Mouse (Mus musculus): Measurements from ENCODE around the gene Myom1.

Myom1 gene

DNA sequence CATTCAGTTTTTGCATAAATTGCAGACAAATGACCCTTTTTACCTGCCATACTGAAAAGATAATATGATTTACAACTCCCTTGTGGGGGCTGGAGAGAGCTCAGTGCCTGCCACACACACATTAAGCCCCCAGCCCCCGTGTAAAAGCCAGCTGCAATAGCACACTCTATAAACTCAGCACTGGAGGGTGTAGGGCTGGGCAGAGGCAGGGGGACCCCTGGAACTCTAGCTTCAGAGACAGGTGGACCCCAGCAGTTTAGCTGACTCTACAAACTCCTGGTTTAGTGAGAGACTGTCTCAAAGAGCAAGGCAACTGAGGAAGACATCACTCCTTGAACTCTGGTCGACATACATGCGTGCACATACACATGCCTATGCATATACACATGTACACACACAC, 55.3 kb downstream of the Myom1 start:
- DNase-seq (ENCODE audit: low spot score in 2 of 2), result no peak

DNA sequence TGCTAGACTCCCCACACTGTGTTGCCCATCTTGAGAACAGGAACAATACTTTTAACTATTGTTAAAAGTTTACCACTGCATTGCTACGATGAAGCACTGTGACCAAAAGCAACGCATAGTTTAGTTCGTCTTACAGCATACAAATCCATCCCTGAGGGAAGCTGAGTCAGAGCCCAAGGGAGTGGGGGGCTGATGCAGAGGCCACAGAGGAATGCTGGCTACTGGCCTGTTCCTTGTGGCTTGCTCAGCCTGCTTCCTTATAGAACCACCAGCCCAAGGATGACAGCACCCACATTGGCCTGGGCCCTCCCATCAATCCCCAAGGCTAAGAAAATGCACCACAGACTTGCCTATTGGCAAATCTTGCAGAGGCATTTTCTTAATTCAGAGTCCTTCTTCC, 56.8 kb downstream of the Myom1 start:
- no peak for DNase-seq (ENCODE audit: low spot score in 2 of 2)

DNA sequence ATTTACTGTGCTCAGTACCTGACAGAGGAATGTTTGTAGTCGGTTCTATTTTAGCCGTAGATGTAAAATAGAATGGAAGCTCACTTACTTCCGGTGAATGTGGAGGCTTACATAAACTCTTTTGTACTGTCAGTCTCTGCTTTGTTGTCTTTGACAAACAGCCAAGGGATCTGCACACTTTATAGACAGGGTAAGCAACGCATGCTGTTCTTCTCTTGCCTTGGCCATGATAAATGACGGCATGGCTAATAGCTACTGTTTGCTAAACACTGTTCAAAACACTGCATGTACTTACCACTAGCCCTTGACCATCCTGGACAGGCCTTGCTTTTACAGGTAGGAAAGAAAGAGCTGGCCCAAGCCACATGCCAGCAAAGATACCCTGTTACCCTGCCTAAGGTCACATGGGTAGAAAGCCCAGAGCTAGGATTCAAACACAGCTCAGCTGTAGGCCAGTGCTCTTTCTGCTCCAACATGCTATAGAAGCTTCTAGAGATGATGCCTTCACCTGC, 59.7 kb downstream of the Myom1 start:
- no peak for DNase-seq (ENCODE audit: low spot score in 2 of 2)

DNA sequence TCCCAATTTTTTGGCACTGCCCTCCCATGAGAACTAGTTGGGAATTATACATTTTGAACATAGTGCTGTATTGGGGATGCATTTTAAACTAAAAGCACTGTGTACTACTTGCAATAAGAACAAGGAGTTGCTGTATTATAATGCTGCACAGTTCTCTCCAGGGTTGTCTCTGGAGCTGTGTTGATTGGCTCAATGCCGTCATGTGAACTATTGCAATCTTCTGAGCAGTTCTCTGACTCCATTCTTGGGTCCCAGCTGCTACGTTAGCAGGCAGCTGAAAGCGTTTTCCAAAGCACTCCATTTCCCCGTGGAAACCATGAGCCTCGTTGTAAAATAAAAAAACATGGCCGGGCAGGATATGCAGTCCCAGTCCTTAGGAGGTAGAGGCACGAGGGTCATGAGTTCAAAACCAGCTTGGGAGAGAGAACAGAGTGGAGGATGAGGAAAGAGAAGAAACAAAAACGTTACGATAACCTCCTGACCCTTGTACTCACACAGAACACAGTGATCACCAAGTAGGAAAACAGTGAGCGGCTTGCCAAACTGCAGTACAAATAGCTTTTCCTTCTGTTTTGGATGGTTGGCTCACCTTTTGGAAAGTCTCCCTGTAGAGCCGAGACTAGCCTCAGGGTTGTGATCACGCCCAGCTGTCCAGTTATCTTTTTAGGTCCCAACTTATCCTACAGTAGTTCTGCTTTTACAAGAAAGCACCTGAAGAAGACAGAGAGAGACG, 60.6 kb downstream of the Myom1 start:
- DNase-seq (ENCODE audit: low spot score in 2 of 2), result no peak

DNA sequence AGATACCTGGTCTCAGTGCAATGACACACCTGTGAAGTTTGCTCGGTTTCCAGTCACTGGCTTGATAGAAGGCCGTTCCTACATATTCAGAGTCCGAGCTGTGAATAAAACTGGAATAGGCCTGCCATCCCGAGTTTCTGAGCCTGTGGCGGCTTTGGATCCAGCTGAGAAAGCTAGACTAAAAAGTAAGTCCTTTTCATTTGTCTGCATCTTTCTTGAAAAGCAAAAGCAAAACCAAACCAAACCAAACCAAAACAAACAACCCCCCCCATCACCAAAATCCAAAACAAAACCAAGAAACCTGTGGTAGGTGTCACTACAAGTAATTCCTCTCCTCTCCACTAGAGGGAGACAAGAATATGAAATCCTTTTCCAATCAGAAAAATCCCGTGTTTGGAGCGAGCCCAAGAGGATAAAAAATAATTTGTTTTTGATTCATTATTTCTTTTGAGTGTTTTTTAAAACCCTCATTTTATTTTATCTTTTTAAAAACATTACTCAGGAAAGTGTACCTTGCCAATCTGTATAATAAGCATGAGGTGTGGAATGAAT, 62.1 kb downstream of the Myom1 start:
- DNase-seq (ENCODE audit: low spot score in 2 of 2), result no peak

DNA sequence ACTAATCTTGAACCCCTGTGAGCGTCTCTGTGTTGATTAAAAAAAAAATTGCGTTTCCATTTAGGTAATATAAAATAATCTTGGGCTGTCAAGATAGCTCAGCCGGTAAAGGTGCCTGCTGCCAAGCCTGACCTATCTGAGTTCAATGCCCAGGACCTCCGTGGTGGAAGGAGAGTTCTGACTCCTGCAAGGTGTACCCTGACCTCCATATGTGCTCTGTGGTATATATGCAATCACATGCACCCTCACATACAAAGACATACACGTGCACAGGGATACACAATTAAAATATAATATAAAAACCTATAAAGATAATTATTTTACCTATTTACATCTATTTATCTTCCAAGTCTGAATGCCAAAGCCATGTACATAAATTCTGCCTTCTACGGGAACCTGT, 62.7 kb downstream of the Myom1 start:
- DNase-seq (ENCODE audit: low spot score in 2 of 2), result no peak

DNA sequence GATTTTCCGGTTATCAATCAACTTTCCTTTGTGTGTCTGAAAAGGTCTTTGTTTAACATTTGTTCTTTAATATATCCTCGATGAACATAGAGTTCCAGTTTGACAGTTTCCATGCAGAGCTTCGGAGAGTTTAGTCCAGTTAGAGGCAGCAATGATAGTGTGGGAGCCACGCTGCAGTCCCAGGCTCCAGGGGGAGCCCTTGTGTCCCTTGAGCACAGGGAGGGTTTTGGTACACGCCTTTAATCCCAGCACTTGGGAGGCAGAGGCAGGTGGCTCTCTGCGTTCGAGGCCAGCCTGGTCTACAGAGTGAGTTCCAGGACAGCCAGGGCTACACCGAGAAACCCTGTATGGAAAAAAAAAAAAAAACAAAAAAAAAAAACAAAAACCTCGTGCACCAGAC, 66.7 kb downstream of the Myom1 start:
- DNase-seq (ENCODE audit: low spot score in 2 of 2), result no peak

DNA sequence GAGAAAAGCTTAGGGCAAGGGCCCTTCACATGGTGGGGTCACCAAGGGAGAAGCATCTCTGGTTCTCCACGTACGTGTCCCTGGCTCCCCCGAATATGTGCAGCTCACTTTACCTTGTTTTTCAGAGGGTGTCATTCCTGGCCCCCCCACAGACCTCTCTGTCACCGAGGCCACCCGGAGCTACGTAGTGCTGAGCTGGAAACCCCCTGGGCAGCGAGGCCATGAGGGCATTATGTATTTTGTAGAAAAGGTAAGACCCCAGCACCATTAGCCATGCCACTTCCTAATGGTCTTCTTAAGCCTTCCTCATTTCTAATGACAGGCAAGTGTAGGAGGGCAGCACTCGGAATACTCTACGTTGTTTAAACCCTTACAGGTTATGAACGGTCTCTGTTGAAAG, 69.5 kb downstream of the Myom1 start:
- DNase-seq (ENCODE audit: low spot score in 2 of 2), result no peak

DNA sequence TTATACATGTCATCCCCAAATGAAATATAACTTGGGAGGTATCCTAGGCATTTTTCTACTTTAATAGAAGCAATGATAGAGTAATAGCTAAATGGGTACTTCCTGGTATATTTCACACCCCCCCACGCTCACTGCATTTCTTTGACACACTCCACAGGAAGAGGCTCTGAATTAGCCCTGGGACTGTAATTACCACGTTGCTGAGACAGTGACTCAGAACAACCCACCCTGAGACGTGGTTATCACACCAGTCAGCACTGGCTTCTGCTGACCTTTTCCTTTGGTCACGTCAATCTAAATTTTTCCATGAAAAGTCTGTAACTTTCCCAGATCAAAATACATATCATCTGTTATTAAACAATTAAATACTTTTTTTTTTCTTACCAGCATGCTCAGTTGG, 72.0 kb downstream of the Myom1 start:
- DNase-seq (ENCODE audit: low spot score in 2 of 2), result no peak

DNA sequence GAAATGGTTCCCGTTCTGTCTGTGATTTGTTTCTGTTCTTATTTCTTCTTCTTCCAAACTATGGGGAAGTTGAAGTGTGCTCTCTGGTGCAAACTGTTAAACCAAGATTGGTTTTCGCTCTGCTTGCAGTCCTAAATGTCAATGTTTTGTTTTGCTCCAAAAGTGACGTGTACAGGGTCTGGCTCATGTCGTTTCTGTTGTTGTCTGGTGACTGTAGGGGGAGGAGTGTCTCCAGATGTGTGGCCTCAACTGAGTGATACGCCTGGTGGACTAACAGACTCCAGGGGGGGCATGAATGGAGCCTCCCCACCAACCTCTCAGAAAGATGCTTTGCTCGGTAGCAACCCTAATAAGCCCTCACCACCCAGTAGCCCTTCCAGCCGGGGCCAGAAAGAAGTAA, 79.6 kb downstream of the Myom1 start:
- DNase-seq (ENCODE audit: low spot score in 2 of 2), result no peak

DNA sequence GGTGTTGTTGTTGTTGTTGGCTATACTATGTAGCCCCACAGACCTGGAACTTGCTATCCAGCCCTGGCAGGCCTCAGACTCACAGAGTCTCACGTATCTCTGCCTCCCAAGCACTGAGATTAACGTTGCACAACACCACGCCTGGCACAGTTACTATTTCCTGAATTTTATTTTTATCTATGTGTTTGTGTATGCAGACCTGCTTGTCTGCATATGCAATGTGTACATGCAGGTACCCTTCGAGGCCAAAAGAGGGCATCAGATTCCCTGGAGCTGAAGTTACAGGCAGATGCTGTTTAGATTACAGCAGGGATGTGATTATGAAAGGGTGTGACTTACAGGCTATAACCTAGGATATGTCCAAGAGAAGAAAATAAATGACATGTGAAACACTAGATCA, 84.5 kb downstream of the Myom1 start:
- DNase-seq (ENCODE audit: low spot score in 2 of 2), result no peak

DNA sequence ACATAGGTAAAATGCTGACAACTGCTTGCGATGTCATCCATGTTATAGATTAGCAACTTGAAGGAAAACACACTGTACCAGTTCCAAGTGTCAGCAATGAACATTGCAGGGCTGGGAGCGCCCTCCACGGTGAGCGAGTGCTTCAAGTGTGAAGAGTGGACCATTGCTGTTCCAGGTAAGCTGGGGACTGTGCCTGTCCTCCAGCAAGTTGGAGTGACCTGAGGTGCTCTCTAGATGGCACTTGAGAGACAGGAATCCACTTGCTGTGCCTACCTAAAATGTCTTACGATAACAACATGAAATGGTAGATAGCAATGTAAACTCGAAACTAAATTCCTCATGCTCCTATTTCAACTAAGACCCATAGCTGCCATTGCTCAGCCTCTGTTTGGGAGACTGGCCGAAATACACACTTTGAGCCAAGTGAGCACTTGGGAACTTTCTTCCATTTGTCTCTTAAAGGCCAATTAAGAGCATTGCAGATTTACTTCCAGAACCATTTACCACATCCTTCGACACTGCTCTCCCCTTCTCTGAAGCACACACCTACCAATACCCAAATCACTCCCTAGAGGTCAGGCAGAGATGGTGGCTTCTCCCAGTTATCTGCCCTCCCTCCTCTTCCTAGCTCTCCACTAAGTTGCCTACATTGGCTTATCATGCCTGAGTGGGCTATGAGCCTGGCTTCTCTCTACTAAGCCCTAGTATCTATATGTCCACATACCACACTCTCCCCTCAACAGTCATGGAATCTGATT, 85.1 kb downstream of the Myom1 start:
- no peak for DNase-seq (ENCODE audit: low spot score in 2 of 2)

DNA sequence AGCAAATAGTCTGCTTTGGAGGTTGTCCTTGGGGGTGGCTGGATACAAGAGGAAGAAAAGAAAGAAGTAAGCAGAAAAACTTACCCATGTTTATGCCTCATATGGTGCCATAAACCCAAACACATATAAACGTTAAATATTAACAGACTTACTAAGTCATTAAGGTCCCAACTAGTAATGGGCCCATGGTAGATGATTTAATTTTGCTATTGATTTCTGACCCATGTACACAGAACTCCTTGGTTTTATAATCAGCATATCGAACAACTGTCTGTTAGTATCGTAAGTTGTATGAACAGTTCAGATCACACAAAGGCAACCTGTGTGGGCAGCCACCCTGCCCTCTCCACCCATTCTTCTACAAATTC, 85.7 kb downstream of the Myom1 start:
- DNase-seq (ENCODE audit: low spot score in 2 of 2), result no peak

DNA sequence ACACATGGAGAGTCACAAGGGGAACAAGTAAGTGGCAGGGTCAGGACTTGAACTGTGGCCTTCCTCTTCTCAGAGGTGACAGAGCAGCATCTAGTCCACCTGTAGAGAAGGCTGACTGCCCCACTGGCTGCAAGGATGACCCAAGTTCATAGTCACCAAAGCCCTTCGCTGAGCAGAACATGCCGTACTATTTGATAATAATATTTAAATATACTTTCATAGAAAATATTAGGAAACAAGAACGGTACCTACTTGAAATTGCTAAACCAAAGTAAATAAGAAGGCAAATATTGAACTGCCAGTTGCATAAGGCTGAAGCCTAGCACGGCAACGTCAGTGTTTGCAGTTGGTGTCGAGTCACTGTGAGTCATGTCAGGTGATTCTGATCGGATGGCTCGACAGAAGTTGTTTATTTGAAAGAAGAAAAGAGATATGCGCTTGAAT, 86.6 kb downstream of the Myom1 start:
- no peak for DNase-seq (ENCODE audit: low spot score in 2 of 2)

DNA sequence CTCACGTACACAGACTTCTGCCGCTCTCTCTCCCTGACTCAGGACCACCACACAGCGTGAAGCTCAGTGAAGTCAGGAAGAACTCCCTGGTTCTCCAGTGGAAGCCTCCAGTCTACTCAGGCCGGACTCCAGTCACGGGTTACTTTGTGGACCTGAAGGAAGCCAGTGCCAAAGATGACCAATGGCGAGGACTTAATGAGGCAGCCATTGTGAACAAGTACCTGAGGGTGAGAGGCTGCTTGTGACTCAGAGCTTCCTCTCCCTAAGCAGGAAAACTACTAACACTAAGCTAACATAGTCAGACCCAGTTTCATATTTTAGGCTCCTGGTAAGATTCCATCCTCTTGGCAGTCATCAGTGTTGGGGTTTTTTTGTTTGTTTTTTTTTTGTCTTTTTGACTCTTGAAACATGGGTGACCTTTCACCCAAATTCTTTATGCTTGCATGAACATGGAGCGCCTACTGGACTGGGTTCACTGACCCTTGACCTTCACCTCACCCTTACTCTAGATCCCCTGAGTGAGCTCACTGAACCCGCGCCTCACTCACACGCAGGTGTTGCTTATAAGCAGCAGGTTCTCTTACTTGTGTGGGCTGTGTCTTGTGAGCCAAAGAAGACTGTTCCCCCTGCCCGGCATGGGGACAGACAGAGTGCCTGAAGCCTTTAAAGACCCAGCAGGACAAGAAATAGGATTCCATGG, 87.5 kb downstream of the Myom1 start:
- DNase-seq (ENCODE audit: low spot score in 2 of 2), result no peak

DNA sequence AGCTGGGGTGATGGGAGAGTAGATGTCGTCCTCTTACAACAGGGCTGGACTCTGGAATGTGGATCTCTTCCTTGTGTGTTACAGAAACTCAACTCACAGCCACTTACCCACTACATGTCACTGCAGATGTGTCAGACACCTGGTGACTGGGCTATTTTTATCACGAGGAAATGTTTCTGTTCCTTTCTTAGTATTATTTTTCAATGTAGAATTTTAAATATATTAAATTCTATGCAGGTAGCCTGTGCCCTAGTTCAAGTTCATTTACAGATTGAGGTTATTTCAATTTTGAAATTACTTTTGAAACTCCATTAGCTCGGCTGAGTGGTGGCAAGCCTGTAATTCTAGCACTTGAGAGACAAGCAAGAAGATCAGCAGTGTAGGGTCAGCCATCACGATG, 88.6 kb downstream of the Myom1 start:
- no peak for DNase-seq (ENCODE audit: low spot score in 2 of 2)

DNA sequence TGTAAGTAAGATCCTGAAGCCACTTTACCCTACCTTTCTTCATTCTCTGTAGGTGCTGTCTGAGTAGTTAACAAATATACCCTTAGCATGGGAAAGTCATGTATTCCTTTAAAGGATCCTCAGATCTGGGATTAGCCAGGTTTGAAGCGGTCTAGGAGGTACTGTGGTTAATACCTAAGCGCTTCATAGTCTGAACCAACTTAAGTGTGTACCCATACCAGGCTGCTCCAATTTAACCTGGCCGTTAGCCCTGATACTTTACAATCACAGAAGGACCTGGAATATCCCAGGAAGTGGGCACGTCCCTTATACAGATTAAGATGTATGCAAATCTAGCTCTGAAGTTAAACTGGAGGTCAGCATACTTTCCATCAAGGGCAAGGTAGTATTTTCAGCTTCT, 89.9 kb downstream of the Myom1 start:
- no peak for DNase-seq (ENCODE audit: low spot score in 2 of 2)

DNA sequence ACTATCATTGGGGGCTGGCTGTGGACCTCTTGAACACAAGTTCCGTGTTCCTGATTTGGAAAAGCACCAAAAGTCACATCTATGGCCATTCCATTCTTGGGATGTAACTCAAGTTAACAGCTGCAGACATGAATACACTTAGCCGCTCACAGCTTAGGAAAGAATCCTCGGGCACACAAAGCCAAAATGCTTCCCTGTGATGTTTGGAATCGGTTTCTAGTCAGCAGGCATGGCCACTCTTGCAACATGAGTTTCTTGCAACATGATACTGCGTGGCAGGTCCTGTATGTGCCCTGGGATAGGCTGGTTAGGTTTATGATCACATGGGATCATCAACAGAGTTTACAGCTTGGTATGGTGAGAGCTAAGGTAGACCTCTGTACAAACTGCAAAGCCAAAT, 91.4 kb downstream of the Myom1 start:
- no peak for DNase-seq (ENCODE audit: low spot score in 2 of 2)

DNA sequence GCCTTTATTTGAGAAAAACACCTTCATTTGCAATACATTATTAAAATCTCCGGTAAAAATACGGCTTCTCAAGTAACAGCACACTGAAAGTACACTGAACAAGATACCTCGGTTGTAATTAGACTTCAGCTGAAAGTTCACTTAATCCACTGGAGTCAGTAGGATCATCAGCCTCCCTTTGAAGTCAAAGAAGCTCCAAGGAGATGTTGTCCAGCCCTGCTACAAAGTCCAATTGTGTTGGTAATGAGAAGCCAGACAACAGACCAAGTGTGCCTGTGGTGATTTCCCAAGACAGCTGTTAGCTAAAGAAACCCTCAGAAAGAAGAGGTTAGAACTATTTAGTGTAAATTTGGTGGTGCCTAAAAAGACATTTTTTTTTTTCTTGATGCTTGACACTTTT, 92.0 kb downstream of the Myom1 start:
- no peak for DNase-seq (ENCODE audit: low spot score in 2 of 2)

DNA sequence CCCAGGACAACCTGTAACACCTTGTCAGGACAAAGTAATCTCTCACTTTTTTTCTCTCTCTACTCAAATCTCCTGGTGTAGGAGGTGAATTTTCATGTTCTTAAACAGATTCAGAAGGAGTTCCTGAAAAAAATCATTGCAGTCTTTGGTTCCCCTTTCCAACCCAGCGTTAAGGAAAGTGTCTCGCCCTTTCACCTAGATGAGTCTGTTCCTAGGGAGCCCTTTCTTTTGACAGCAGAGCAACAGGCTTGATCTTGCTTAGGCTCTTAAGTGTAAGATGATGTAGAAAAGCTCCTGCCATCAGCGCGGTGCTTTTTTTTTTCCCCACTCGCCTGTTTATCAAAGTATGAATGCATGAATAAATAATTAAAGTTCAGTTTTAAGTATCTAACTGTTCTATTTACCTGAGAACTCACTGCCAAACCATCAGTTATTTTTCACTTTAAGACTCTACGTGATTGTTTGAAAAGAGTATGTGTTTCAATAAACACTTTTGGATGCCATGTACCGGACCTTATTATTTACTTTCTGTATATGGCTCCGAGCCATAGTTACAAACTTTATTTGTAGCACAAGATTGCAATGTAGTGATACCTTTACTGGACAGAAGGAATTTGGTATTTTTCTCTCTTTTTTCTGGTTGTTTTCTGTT, 94.2 kb downstream of the Myom1 start:
- no peak for DNase-seq (ENCODE audit: low spot score in 2 of 2)

DNA sequence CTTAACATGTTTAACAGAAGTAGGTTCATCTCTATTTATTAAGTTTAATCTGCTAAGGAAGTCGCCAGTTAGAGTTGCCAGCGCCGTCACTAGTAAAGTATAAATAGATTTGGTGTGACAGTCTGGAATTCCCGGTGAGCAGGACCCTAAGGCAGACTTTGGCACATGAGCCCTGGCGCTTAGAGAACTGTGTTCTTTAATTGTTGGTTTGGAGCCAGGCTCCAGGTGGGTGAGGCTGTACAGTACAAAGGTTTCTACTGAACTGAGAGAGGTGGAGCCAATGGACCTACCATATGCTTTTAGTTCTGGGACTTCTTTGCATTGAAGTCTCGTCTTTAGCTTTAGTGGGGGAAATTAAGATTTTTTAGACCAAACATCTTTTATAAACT, 94.8 kb downstream of the Myom1 start:
- DNase-seq (ENCODE audit: low spot score in 2 of 2), result no peak

DNA sequence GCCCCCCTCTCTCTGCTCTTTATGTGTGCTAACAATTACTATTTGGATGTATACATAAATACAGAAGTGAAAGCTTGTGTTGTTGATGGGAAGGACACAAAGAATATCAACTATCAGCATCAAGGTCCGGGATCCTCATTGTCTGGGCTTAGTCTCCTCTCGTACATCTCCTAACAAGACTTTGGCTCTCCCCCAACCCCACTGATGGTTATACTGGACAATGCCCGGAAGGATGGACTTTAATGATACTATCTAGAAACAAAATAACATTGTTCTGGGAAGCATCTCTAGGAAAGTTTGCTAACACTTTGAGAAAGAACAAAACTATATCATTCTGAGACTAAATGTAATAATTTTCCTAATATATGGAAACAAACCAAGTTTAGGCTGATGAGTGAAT, 96.2 kb downstream of the Myom1 start:
- DNase-seq (ENCODE audit: low spot score in 2 of 2), result no peak
